Mouse (Mus musculus): ENCODE data around the gene Slc6a6. TPM values are rescaled to one million over a fixed set of nuclear protein-coding genes. Genes with fewer than 3 reads are reported as not detected.

The Slc6a6 gene
- polyA plus RNA-seq, 1 experiment from 2014 or later = 107 TPM

DNA sequence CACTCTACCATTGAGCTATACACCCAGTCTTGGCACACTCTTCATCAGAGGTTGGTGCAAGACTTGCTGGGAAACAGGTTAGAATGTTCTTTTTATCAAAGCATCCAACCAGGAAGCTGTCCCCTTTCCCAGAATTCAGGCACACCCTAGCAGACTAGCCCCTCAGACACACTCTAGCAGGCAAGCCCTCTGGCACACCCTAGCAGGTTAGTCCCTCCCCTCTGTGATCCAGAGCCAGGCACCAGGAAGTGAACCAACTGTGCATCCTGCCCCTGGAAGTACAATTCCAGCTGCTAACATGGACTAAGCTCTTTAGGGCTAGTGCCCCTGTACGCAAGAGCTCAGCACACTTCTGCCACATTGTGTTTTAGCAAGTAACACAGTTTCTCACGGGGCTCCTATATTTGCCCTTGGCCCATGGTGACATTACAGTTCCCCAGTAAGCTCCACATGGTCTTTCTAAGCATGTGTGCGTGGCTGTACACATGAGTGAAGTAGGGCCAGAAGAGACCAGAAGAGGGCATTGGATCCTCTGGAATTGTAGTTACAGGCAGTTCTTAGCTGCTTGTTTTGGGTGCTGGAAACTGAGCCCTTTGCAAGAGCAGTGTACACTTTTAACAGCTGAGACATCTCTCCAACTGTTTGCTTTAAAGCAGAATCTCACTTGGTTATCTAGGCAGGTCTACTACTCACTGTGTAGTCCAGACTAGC, 17.7 kb upstream of the Slc6a6 start:
- no peak overlapping the region for H3K4me3 ChIP-seq (replicated peaks; ENCODE audit: low read length)
- 87% methylated on average over 3 of the region's 3 CpGs for WGBS
- H3K4me2 ChIP-seq (ENCODE audit: low read length) = no peak overlapping the region
- no peak overlapping the region for H3K9ac ChIP-seq (replicated peaks; ENCODE audit: low read depth, low read length)
- ATAC-seq = no peak
- H3K27ac ChIP-seq (ENCODE audit: low read length) = no peak overlapping the region
- no peaks in the 10 kb centered on the region for H3K36me3 ChIP-seq (ENCODE audit: control insufficient read depth, insufficient read depth)
- no peaks in the 10 kb centered on the region for H3K4me1 ChIP-seq (replicated peaks; ENCODE audit: control insufficient read depth, insufficient read depth, low read length)
- H3K27me3 ChIP-seq (replicated peaks; ENCODE audit: control insufficient read depth, insufficient read depth, low read length) = no peaks in the 10 kb centered on the region
- H3K9me3 ChIP-seq (ENCODE audit: control insufficient read depth, low read length) = no peaks in the 10 kb centered on the region

DNA sequence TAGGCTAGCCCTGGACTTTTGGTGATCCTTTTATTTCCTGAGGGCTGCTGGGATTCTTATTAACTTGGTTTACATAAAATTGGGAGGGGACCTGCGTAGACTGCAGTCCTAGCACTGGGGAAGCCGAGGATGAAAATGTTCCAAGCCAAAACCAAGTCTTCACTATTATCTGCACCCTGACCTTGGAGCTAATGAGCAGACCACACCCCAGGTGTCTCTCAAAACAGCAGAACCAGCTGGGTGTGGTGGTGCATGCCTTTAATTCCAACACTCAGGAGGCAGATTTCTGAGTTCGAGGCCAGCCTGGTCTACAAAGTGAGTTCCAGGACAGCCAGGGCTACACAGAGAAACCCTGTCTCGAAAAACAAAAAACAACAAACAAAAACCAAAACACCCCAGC, 16.7 kb upstream of the Slc6a6 start:
- H3K4me2 ChIP-seq (ENCODE audit: low read length) = no peak overlapping the region
- WGBS = 94% methylated on average over 4 of the region's 4 CpGs
- no peaks in the 10 kb centered on the region for H3K4me1 ChIP-seq (replicated peaks; ENCODE audit: control insufficient read depth, insufficient read depth, low read length)
- H3K9me3 ChIP-seq (ENCODE audit: control insufficient read depth, low read length) = no peaks in the 10 kb centered on the region
- H3K27ac ChIP-seq (ENCODE audit: low read length) = no peak overlapping the region
- H3K36me3 ChIP-seq (ENCODE audit: control insufficient read depth, insufficient read depth) = no peaks in the 10 kb centered on the region
- no peak overlapping the region for H3K4me3 ChIP-seq (replicated peaks; ENCODE audit: low read length)
- ATAC-seq = no peak
- no peaks in the 10 kb centered on the region for H3K27me3 ChIP-seq (replicated peaks; ENCODE audit: control insufficient read depth, insufficient read depth, low read length)
- no peak overlapping the region for H3K9ac ChIP-seq (replicated peaks; ENCODE audit: low read depth, low read length)

DNA sequence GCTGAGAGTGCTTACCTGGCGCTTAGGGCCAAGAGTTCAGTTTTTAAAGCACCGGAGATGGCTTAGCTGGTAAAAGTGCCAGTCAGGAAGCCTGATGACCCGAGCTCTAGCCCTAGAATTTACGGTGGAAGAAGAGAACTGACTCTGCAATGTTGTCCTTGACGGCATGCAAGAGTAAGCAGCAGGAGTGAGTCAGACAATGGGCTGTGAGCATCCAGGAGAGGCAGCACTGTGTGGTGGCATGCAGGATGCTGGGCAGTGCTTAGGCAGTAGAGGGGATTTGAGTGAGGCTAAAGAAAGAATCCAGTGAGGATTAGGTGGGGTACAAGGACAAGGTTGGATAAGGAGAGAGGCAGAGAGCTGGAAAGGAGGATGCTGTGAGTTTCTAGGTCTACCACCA, 15.6 kb upstream of the Slc6a6 start:
- no peak for ATAC-seq
- H3K27me3 ChIP-seq (replicated peaks; ENCODE audit: control insufficient read depth, insufficient read depth, low read length) = no peaks in the 10 kb centered on the region
- no peak overlapping the region for H3K9ac ChIP-seq (replicated peaks; ENCODE audit: low read depth, low read length)

DNA sequence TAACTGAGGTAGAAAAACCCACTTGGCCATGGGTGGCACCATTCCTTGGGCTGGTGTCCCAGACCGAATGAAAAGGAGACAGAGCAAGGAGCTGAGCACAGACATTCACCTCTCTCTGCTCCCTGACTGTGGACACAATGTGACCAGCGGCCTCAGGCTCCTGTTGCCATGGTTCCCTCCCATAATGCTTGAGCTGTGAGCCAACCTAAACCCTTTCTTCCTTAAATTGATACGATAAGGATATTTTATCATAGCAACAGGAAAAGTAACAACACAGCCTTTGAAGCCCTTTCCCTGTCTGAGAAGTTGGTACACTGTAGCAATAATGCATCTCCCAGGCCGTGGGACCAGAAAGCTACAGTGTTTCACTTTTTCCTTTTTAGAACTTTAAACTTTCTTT, 14.6 kb upstream of the Slc6a6 start:
- Histone ChIP-seq H3K36me3 (ENCODE audit: control insufficient read depth, insufficient read depth) (no peaks in the 10 kb centered on the region), H3K4me3 (replicated peaks; ENCODE audit: low read length) (no peak overlapping the region), H3K9me3 (ENCODE audit: control insufficient read depth, low read length) (no peaks in the 10 kb centered on the region), H3K27ac (ENCODE audit: low read length) (no peak overlapping the region), H3K27me3 (replicated peaks; ENCODE audit: control insufficient read depth, insufficient read depth, low read length) (no peaks in the 10 kb centered on the region), H3K4me2 (ENCODE audit: low read length) (no peak overlapping the region), H3K9ac (replicated peaks; ENCODE audit: low read depth, low read length) (no peak overlapping the region), H3K4me1 (replicated peaks; ENCODE audit: control insufficient read depth, insufficient read depth, low read length) (no peaks in the 10 kb centered on the region)
- 33% methylated on average over 4 of the region's 4 CpGs for WGBS
- no peak for ATAC-seq

More for the DNA sequence above, 15.6 kb upstream of the Slc6a6 start:
- Histone ChIP-seq H3K4me2 (ENCODE audit: low read length) (no peak overlapping the region), H3K27ac (ENCODE audit: low read length) (no peak overlapping the region), H3K4me1 (replicated peaks; ENCODE audit: control insufficient read depth, insufficient read depth, low read length) (no peaks in the 10 kb centered on the region), H3K9me3 (ENCODE audit: control insufficient read depth, low read length) (no peaks in the 10 kb centered on the region), H3K36me3 (ENCODE audit: control insufficient read depth, insufficient read depth) (no peaks in the 10 kb centered on the region), H3K4me3 (replicated peaks; ENCODE audit: low read length) (no peak overlapping the region)
- WGBS = 47% methylated on average over 5 of the region's 5 CpGs

DNA sequence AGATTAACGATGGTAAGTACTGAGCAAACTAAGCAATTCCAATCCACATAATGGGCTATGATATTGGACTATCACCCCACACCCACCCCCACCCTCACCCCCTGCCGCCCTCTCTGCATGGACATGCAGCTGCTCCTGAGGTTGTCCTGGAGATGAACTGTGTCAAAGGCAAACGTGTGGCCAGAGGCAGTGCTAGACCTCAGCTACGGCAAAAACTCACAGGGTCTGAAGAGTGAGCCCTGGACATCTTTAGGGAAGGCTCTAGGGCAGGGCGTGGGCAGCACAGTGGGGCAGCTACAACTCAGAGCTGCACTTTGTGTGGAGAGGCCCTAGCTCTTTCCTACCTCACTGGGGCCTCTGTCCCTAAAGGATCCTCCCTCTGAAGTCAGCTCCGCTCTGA, 13.6 kb upstream of the Slc6a6 start:
- no peak for ATAC-seq
- Histone ChIP-seq H3K27me3 (replicated peaks; ENCODE audit: control insufficient read depth, insufficient read depth, low read length) (no peaks in the 10 kb centered on the region), H3K9me3 (ENCODE audit: control insufficient read depth, low read length) (no peaks in the 10 kb centered on the region)

DNA sequence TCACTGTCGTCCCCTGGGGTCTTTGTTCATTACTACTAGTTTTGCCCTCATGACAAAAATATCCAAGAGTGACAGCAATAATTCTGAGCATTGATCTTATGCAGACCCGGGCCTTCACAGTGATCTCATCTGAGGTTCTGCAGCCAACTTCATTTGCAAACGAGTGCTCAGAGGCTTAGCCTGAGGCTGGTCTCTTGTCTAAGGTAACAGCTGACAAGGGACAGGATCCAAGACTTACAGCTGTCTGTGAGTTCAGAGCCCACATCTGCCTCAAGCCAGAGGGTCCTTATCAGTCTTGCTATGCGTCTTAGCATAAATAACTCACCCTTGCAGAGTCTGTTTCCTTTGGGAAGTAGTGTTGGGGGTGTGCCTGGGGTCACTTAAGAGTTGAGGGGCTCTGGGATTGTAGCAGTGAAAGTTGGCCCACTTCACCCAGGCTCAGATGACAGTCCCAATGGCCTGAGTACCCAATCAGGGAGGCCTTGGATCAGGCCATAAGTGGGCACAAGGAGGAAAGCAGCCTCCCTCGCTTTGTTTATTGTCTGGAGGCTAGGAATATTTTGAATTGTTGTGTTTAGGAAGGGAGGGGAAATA, 9.0 kb upstream of the Slc6a6 start:
- no peak overlapping the region for H3K4me3 ChIP-seq (replicated peaks; ENCODE audit: low read length)
- 39% methylated on average over 5 of the region's 5 CpGs for WGBS

More for the DNA sequence above, 13.6 kb upstream of the Slc6a6 start:
- H3K27ac ChIP-seq (ENCODE audit: low read length) = no peak overlapping the region
- H3K36me3 ChIP-seq (ENCODE audit: control insufficient read depth, insufficient read depth) = no peaks in the 10 kb centered on the region
- no peaks in the 10 kb centered on the region for H3K4me1 ChIP-seq (replicated peaks; ENCODE audit: control insufficient read depth, insufficient read depth, low read length)
- H3K9ac ChIP-seq (replicated peaks; ENCODE audit: low read depth, low read length) = no peak overlapping the region
- no peak overlapping the region for H3K4me2 ChIP-seq (ENCODE audit: low read length)
- no peak overlapping the region for H3K4me3 ChIP-seq (replicated peaks; ENCODE audit: low read length)
- WGBS = 51% methylated on average over 6 of the region's 6 CpGs

DNA sequence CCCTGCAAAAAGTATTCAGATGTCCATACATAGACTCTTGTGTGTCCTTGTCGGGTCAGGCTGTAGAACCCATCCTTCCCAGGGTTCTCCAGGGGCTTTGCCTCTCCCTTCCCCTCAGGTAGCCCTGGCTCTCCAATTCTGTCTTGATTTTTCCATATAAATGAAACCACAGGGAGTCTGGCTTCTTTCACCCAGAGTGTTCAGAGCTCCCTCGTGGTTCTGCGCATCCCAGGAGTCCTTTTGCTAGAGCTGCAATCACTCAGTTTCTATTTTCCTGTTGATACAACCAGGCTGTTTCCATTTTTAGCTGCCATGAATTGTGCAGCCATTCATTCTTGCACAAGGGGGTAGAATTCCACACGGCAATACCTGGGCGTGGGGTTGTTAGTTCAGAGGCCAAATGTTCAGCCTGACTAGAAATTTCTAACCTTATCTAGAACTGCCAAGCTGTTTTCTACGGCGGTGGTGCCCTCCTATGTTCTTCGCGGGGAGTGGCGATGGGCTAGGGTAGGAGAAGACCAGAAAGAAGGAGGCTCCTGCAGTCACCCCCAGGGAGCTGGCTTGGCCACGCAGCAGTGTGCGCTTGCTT, 5.3 kb upstream of the Slc6a6 start:
- WGBS = 52% methylated on average over 12 of the region's 12 CpGs
- ATAC-seq = no peak
- H3K36me3 ChIP-seq (ENCODE audit: control insufficient read depth, insufficient read depth) = no peaks in the 10 kb centered on the region

More for the DNA sequence above, 9.0 kb upstream of the Slc6a6 start:
- Histone ChIP-seq H3K27ac (ENCODE audit: low read length) (no peak overlapping the region), H3K9ac (replicated peaks; ENCODE audit: low read depth, low read length) (no peak overlapping the region), H3K9me3 (ENCODE audit: control insufficient read depth, low read length) (no peaks in the 10 kb centered on the region), H3K36me3 (ENCODE audit: control insufficient read depth, insufficient read depth) (no peaks in the 10 kb centered on the region), H3K4me2 (ENCODE audit: low read length) (no peak overlapping the region), H3K4me1 (replicated peaks; ENCODE audit: control insufficient read depth, insufficient read depth, low read length) (0 out of 2 replicates have a peak, but pooled peaks cover 3% of the 10 kb centered on the region), H3K27me3 (replicated peaks; ENCODE audit: control insufficient read depth, insufficient read depth, low read length) (no peaks in the 10 kb centered on the region)
- no peak for ATAC-seq

DNA sequence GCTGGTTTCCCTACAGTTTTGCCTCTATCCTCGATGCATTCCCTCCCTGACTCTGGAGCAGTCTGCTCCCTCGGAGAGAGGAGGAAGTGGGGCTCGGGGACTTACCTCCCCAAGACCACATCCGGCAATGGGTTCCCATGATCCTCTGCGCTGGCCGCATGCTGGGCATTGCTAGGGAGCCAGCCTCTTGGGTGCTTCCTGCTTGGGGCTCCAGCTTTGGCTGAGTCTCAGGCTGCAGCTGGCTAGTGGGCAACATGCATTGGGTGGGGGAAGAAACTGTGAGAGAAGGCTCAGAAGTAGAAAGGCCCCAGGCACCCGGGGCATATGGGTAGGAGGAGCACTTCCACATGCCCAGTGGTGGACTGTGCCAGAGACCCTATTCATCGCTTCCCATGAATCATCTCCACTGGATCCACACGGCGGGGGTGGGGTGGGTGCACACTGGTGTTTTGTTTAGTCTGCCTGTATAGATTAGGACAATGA, 4.7 kb upstream of the Slc6a6 start:
- H3K27me3 ChIP-seq (replicated peaks; ENCODE audit: control insufficient read depth, insufficient read depth, low read length) = no peaks in the 10 kb centered on the region
- H3K9me3 ChIP-seq (ENCODE audit: control insufficient read depth, low read length) = no peaks in the 10 kb centered on the region
- 0 out of 2 replicates have a peak, but pooled peaks cover 5% of the 10 kb centered on the region for H3K4me1 ChIP-seq (replicated peaks; ENCODE audit: control insufficient read depth, insufficient read depth, low read length)
- no peak overlapping the region for H3K9ac ChIP-seq (replicated peaks; ENCODE audit: low read depth, low read length)
- 57% methylated on average over 10 of the region's 10 CpGs for WGBS
- no peak overlapping the region for H3K4me3 ChIP-seq (replicated peaks; ENCODE audit: low read length)
- H3K4me2 ChIP-seq (ENCODE audit: low read length) = no peak overlapping the region
- no peak overlapping the region for H3K27ac ChIP-seq (ENCODE audit: low read length)
- H3K36me3 ChIP-seq (ENCODE audit: control insufficient read depth, insufficient read depth) = no peaks in the 10 kb centered on the region
- ATAC-seq = peak; percentile 16; the same call in 1 of the 2 replicates

More for the DNA sequence above, 5.3 kb upstream of the Slc6a6 start:
- Histone ChIP-seq H3K9me3 (ENCODE audit: control insufficient read depth, low read length) (no peaks in the 10 kb centered on the region), H3K4me3 (replicated peaks; ENCODE audit: low read length) (no peak overlapping the region), H3K27me3 (replicated peaks; ENCODE audit: control insufficient read depth, insufficient read depth, low read length) (no peaks in the 10 kb centered on the region), H3K9ac (replicated peaks; ENCODE audit: low read depth, low read length) (no peak overlapping the region), H3K4me2 (ENCODE audit: low read length) (no peak overlapping the region), H3K27ac (ENCODE audit: low read length) (no peak overlapping the region), H3K4me1 (replicated peaks; ENCODE audit: control insufficient read depth, insufficient read depth, low read length) (0 out of 2 replicates have a peak, but pooled peaks cover 5% of the 10 kb centered on the region)

DNA sequence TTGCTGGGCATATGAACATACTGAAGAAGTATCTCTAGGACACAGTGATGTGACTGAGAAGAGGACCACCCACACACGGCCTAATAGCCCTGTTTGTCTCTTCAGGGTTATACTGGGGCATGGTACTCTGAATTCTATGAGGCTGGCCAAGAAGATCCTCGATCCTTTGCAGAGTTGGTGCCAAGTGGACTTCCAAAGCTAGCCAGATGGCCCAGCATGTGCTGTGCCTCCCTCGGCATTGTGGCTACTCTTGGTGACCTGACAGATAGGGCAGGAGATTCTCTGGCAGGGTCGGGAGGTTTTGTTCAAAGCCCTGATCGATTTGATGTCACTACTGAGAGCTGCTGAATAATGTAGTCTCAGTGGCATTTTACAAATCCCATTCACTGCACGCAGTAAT, 4.1 kb upstream of the Slc6a6 start:
- peaks cover 6% of the 10 kb centered on the region; the same call in 1 of the 2 replicates for H3K4me1 ChIP-seq (replicated peaks; ENCODE audit: control insufficient read depth, insufficient read depth, low read length)
- H3K27ac ChIP-seq (ENCODE audit: low read length) = no peak overlapping the region
- no peak for ATAC-seq
- no peak overlapping the region for H3K9ac ChIP-seq (replicated peaks; ENCODE audit: low read depth, low read length)
- H3K27me3 ChIP-seq (replicated peaks; ENCODE audit: control insufficient read depth, insufficient read depth, low read length) = no peaks in the 10 kb centered on the region
- no peak overlapping the region for H3K4me3 ChIP-seq (replicated peaks; ENCODE audit: low read length)
- no peak overlapping the region for H3K4me2 ChIP-seq (ENCODE audit: low read length)
- 47% methylated on average over 6 of the region's 6 CpGs for WGBS
- no peaks in the 10 kb centered on the region for H3K9me3 ChIP-seq (ENCODE audit: control insufficient read depth, low read length)
- H3K36me3 ChIP-seq (ENCODE audit: control insufficient read depth, insufficient read depth) = no peaks in the 10 kb centered on the region

Data from forebrain, embryonic 16.5 days (tissue).